Mouse (Mus musculus): ENCODE results near the gene Mrps18a. TPM values are rescaled to one million over a fixed set of nuclear protein-coding genes. Genes with fewer than 3 reads are reported as not detected.
A peak's percentile ranks its signal among the peaks of the same experiment; 100 is the strongest.

Mrps18a gene
- polyA plus RNA-seq, 1 experiment from 2014 or later = 154 TPM

GRCm38 (mm10) chr17:46077921-46078534 is 32.8 kb upstream of the Mrps18a start:
- Histone ChIP-seq H3K4me2 (no peak overlapping the region), H3K27ac (replicated peaks) (no peak overlapping the region), H3K4me3 (replicated peaks) (no peak overlapping the region), H3K9ac (replicated peaks) (no peak overlapping the region), H3K27me3 (replicated peaks) (no peaks in the 10 kb centered on the region), H3K36me3 (no peaks in the 10 kb centered on the region), H3K9me3 (replicated peaks) (no peaks in the 10 kb centered on the region), H3K4me1 (peaks cover 3% of the 10 kb centered on the region; the same call in 1 of the 2 replicates)
- ATAC-seq (ENCODE audit: low FRiP score) = no peak
- WGBS = 97% methylated on average over 12 of the region's 12 CpGs

GRCm38 (mm10) chr17:46079037-46079436 is 31.7 kb upstream of the Mrps18a start:
- Histone ChIP-seq H3K9ac (replicated peaks) (no peak overlapping the region), H3K27me3 (replicated peaks) (no peaks in the 10 kb centered on the region), H3K9me3 (replicated peaks) (no peaks in the 10 kb centered on the region), H3K36me3 (no peaks in the 10 kb centered on the region), H3K27ac (replicated peaks) (no peak overlapping the region), H3K4me1 (peaks cover 9% of the 10 kb centered on the region), H3K4me2 (no peak overlapping the region), H3K4me3 (replicated peaks) (no peak overlapping the region)
- WGBS = 74% methylated on average over 2 of the region's 2 CpGs
- no peak for ATAC-seq (ENCODE audit: low FRiP score)

- H3K27me3 ChIP-seq (replicated peaks) = no peaks in the 10 kb centered on the region
- no peak for ATAC-seq (ENCODE audit: low FRiP score)
- H3K36me3 ChIP-seq = no peaks in the 10 kb centered on the region
- H3K9ac ChIP-seq (replicated peaks) = no peak overlapping the region
- 23% methylated on average over 7 of the region's 7 CpGs for WGBS
- H3K27ac ChIP-seq (replicated peaks) = no peak overlapping the region
- H3K4me1 ChIP-seq = peaks cover 18% of the 10 kb centered on the region
- H3K9me3 ChIP-seq (replicated peaks) = no peaks in the 10 kb centered on the region
- no peak overlapping the region for H3K4me3 ChIP-seq (replicated peaks)
- no peak overlapping the region for H3K4me2 ChIP-seq
Measured at GRCm38 (mm10) chr17:46080388-46080787, 30.4 kb upstream of the Mrps18a start.

DNA sequence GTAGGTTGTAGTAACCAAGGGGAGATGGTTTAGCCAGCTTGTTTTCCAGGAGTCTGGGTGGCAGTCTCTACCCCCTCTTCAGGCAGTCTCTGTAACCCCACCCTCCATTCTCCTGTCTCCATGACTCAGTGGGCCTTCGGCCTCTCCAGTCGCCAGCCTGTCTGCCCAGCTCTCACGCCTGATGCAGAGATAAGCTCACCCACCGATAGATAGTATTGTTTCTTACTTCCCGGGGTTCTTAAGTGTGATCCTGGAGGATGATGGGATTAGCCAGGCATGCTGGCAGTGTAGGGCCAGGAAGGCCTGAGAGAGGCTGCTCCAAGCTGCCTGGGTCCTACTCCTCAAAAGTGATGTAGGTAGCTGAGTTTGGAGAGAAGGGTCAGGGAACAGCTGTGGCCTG is 29.7 kb upstream of the Mrps18a start:
- Histone ChIP-seq H3K27me3 (replicated peaks) (no peaks in the 10 kb centered on the region), H3K9ac (replicated peaks) (no peak overlapping the region), H3K4me3 (replicated peaks) (no peak overlapping the region), H3K9me3 (replicated peaks) (no peaks in the 10 kb centered on the region), H3K36me3 (no peaks in the 10 kb centered on the region), H3K4me2 (no peak overlapping the region), H3K4me1 (peaks cover 18% of the 10 kb centered on the region), H3K27ac (replicated peaks) (no peak overlapping the region)
- WGBS = 81% methylated on average over 5 of the region's 5 CpGs
- no peak for ATAC-seq (ENCODE audit: low FRiP score)

DNA sequence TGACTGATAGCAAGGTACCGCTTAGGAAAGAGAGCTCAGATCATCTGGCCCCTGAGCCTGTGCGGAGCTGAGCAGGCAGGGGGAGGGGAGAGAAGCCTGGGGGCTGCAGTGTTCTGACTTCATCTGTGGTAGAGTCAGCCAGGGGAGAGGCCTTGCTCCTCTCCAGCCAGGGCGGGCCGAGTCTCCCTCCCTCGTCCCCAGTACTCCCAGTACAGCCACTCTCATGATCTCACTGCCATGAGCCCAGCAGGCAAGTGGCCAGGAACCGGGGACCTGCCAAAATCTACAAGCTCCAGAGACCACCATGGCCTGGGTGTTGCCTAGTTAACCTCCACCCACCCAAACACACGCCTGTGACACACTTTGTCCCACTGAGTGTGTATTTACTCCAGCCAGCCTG is 29.1 kb upstream of the Mrps18a start:
- peaks cover 22% of the 10 kb centered on the region for H3K4me1 ChIP-seq
- H3K36me3 ChIP-seq = no peaks in the 10 kb centered on the region
- no peak overlapping the region for H3K9ac ChIP-seq (replicated peaks)
- no peaks in the 10 kb centered on the region for H3K9me3 ChIP-seq (replicated peaks)
- 65% methylated on average over 7 of the region's 7 CpGs for WGBS
- H3K27me3 ChIP-seq (replicated peaks) = no peaks in the 10 kb centered on the region
- no peak overlapping the region for H3K27ac ChIP-seq (replicated peaks)
- no peak overlapping the region for H3K4me2 ChIP-seq
- no peak overlapping the region for H3K4me3 ChIP-seq (replicated peaks)
- no peak for ATAC-seq (ENCODE audit: low FRiP score)

DNA sequence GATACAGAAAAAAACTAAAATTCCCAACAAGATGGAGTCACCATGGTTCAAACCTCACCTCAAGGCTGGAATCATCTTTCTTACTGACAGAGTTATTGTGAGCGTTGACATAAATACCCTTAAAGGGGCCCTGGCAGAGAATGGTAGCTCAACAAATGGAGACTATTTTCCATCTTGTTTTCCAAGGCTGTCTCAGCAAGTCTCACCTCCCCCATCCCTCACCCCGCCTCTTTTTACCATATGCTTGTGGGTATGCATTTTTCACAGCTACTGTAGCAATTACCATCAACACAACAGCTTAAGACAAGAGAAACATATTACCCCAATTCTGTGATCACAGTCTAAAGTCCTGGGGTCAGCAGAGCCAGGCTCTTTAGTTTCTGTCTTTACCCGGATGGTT is 27.4 kb upstream of the Mrps18a start:
- no peak overlapping the region; the same call in 1 of the 2 replicates for H3K4me2 ChIP-seq

DNA sequence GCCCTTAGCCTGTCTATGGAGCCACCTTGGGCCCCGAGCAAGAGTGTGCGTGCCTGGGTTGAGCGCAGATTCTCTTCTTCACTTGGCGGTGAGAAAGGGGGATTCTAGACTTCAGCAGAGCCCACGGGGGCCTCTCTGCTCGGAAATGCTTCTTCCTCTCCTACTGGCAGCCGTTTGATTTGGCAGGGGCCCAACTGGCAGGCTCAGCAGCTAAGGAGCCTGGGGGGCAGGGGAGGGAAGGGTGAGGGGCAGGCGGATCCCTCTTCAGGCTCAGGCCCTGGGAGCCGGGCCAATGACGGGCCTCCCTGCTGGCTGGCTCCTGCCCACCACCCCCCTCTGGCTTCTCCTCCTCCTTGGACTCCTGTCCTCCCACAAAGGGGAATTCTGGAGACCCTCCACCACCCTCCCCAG is 26.7 kb upstream of the Mrps18a start:
- Histone ChIP-seq H3K36me3 (no peaks in the 10 kb centered on the region), H3K4me1 (peaks cover 22% of the 10 kb centered on the region), H3K27ac (replicated peaks) (peak overlapping the region; percentile 69), H3K9ac (replicated peaks) (no peak overlapping the region; the same call in 1 of the 2 replicates), H3K27me3 (replicated peaks) (no peaks in the 10 kb centered on the region), H3K9me3 (replicated peaks) (no peaks in the 10 kb centered on the region), H3K4me3 (replicated peaks) (0 out of 2 replicates have a peak overlapping the region, but pooled peaks have one; percentile 4), H3K4me2 (peak overlapping the region; percentile 38)
- peak; percentile 86 for ATAC-seq (ENCODE audit: low FRiP score)
- 16% methylated on average over 10 of the region's 10 CpGs for WGBS

More for the DNA sequence above, 27.4 kb upstream of the Mrps18a start:
- no peak overlapping the region for H3K27ac ChIP-seq (replicated peaks)
- H3K9me3 ChIP-seq (replicated peaks) = no peaks in the 10 kb centered on the region
- WGBS = 91% methylated on average over 3 of the region's 3 CpGs
- ATAC-seq (ENCODE audit: low FRiP score) = no peak
- H3K27me3 ChIP-seq (replicated peaks) = no peaks in the 10 kb centered on the region
- H3K36me3 ChIP-seq = no peaks in the 10 kb centered on the region
- H3K4me1 ChIP-seq = peaks cover 22% of the 10 kb centered on the region
- no peak overlapping the region for H3K4me3 ChIP-seq (replicated peaks)
- H3K9ac ChIP-seq (replicated peaks) = no peak overlapping the region

GRCm38 (mm10) chr17:46086341-46086870 is 24.4 kb upstream of the Mrps18a start:
- Histone ChIP-seq H3K4me1 (peaks cover 22% of the 10 kb centered on the region), H3K27me3 (replicated peaks) (no peaks in the 10 kb centered on the region), H3K27ac (replicated peaks) (no peak overlapping the region), H3K4me2 (no peak overlapping the region), H3K9me3 (replicated peaks) (no peaks in the 10 kb centered on the region), H3K9ac (replicated peaks) (no peak overlapping the region), H3K36me3 (no peaks in the 10 kb centered on the region), H3K4me3 (replicated peaks) (no peak overlapping the region)
- 51% methylated on average over 17 of the region's 17 CpGs for WGBS
- ATAC-seq (ENCODE audit: low FRiP score) = no peak

GRCm38 (mm10) chr17:46091351-46091750 is 19.4 kb upstream of the Mrps18a start:
- Histone ChIP-seq H3K27ac (replicated peaks) (no peak overlapping the region), H3K9ac (replicated peaks) (no peak overlapping the region), H3K4me2 (no peak overlapping the region), H3K4me3 (replicated peaks) (no peak overlapping the region), H3K9me3 (replicated peaks) (no peaks in the 10 kb centered on the region), H3K4me1 (peaks cover 2% of the 10 kb centered on the region; the same call in 1 of the 2 replicates), H3K27me3 (replicated peaks) (no peaks in the 10 kb centered on the region), H3K36me3 (no peaks in the 10 kb centered on the region)
- no peak for ATAC-seq (ENCODE audit: low FRiP score)
- WGBS = 78% methylated on average over 1 of the region's 1 CpGs

GRCm38 (mm10) chr17:46091899-46092298 is 18.9 kb upstream of the Mrps18a start:
- Histone ChIP-seq H3K4me3 (replicated peaks) (no peak overlapping the region), H3K4me2 (no peak overlapping the region), H3K27ac (replicated peaks) (no peak overlapping the region), H3K36me3 (no peaks in the 10 kb centered on the region), H3K9ac (replicated peaks) (no peak overlapping the region), H3K4me1 (no peaks in the 10 kb centered on the region), H3K27me3 (replicated peaks) (no peaks in the 10 kb centered on the region; the same call in 1 of the 2 replicates), H3K9me3 (replicated peaks) (no peaks in the 10 kb centered on the region)
- no peak for ATAC-seq (ENCODE audit: low FRiP score)
- 79% methylated on average over 14 of the region's 14 CpGs for WGBS

GRCm38 (mm10) chr17:46098525-46098924 is 12.3 kb upstream of the Mrps18a start:
- ATAC-seq (ENCODE audit: low FRiP score) = no peak
- no peak overlapping the region for H3K4me3 ChIP-seq (replicated peaks)
- H3K9me3 ChIP-seq (replicated peaks) = no peaks in the 10 kb centered on the region
- no peaks in the 10 kb centered on the region; the same call in 1 of the 2 replicates for H3K27me3 ChIP-seq (replicated peaks)
- H3K4me2 ChIP-seq = no peak overlapping the region
- no peaks in the 10 kb centered on the region for H3K4me1 ChIP-seq
- no peaks in the 10 kb centered on the region for H3K36me3 ChIP-seq
- H3K9ac ChIP-seq (replicated peaks) = no peak overlapping the region
- WGBS = 77% methylated on average over 8 of the region's 8 CpGs
- H3K27ac ChIP-seq (replicated peaks) = no peak overlapping the region

- Histone ChIP-seq H3K4me3 (replicated peaks) (no peak overlapping the region), H3K4me1 (no peaks in the 10 kb centered on the region), H3K36me3 (no peaks in the 10 kb centered on the region), H3K9me3 (replicated peaks) (no peaks in the 10 kb centered on the region), H3K27me3 (replicated peaks) (no peaks in the 10 kb centered on the region), H3K9ac (replicated peaks) (no peak overlapping the region), H3K27ac (replicated peaks) (no peak overlapping the region), H3K4me2 (no peak overlapping the region)
- no peak for ATAC-seq (ENCODE audit: low FRiP score)
- WGBS = 79% methylated on average over 9 of the region's 9 CpGs
Measured at GRCm38 (mm10) chr17:46101906-46102305, 8.9 kb upstream of the Mrps18a start.
